ENCODE assay signal across 14 mouse cellular contexts in the genomic region with DNA sequence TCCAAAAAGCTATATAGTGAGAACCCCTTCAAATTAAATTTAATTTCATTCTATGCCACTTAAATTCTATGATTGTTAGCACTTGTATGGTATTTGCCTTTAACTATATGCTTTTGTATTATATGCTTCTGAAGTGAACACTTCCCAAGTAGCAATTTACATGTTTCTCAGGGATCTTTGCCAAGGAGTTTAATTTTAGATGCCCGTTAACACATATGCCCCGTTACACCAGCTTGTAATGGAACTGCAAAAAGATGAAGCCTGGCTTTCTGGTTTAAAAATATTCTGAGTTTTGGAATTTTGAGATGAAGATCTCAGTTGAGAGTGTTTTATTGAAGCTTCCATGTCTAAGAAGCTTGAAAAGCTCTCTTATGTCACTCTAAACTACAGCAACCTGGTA.
"Had no signal": no experiment of that assay in that cellular context is flagged by ENCODE, and none has a peak within 500 bp of the region (broad histone marks: within the 10 kb centered on the region; RNA-seq: fewer than 3 reads in every experiment).

No protein-coding gene starts in this region.

- H3K4me2 ChIP-seq: limb, embryonic 13.5 days; midbrain, embryonic 13.5 days; neural tube, embryonic 15.5 days had no signal

- H3K27me3 ChIP-seq: limb, embryonic 13.5 days; midbrain, embryonic 13.5 days; neural tube, embryonic 15.5 days had no signal

- H3K36me3 ChIP-seq: limb, embryonic 13.5 days; midbrain, embryonic 13.5 days; neural tube, embryonic 15.5 days had no signal

- DNase-seq: kidney, adult 9 months; kidney, postnatal 36 days; layer of hippocampus, adult 9-11 months; layer of hippocampus, postnatal 36 days; lung, adult 18-20 months; right cerebral cortex, adult 18-20 months; right cerebral cortex, postnatal 25 days; thymus, postnatal 4 days had no signal

- ATAC-seq: midbrain, embryonic 13.5 days had no signal

- H3K9me3 ChIP-seq: limb, embryonic 13.5 days; midbrain, embryonic 13.5 days; neural tube, embryonic 15.5 days had no signal

- H3K9ac ChIP-seq: limb, embryonic 13.5 days; liver, embryonic 14.5 days; midbrain, embryonic 13.5 days; neural tube, embryonic 15.5 days had no signal

- H3K27ac ChIP-seq: kidney, postnatal 0 days; limb, embryonic 13.5 days; liver, embryonic 14.5 days; midbrain, embryonic 13.5 days; neural tube, embryonic 15.5 days had no signal

- H3K4me1 ChIP-seq: midbrain, embryonic 13.5 days had no signal

- H3K4me3 ChIP-seq: limb, embryonic 13.5 days; midbrain, embryonic 13.5 days; myocyte; neural tube, embryonic 15.5 days had no signal
